Mouse (Mus musculus) left cerebral cortex, postnatal 36 days (tissue): ENCODE measurements at regions not wholly inside any gene's neighbourhood (a gene's known extent, or its start where the extent isn't known, plus 50 kb on each side); places are given as distances from the start of the nearest gene placed in this dataset.
A peak's percentile ranks its signal among the peaks of the same experiment; 100 is the strongest.

Experiments
- DNase-seq, 2 experiments: peaks; one replicate each; pipeline ENCODE4 v3.0.0; 2021 to 2022; ENCODE audit warnings: low spot score in 2 of 2, mixed read lengths in 1 of 2
- intact Hi-C: fragments of 180-260 bp; cut with DNase I; formaldehyde crosslinking; loops from one replicate; pipeline ENCODE4 v1.15.1; 2025

GRCm38 (mm10) chr9:31602707-31603106 is 138.4 kb upstream of the Tmem45b start:
- DNase-seq: no peak
- intact Hi-C loops: no loop called here

- DNase-seq: no peak
- intact Hi-C loops: no loop called here
These were observed 130.8 kb upstream of the Tmem45b start for GRCm38 (mm10) chr9:31595096-31595495.

GRCm38 (mm10) chr9:31587671-31588070 is 123.4 kb upstream of the Tmem45b start:
- intact Hi-C loops: no loop called here
- no peak for DNase-seq

- intact Hi-C loops: no loop called here
- no peak for DNase-seq
These were observed 119.7 kb upstream of the Tmem45b start for GRCm38 (mm10) chr9:31583983-31584382.

GRCm38 (mm10) chr9:31582947-31583346 is 118.7 kb upstream of the Tmem45b start:
- intact Hi-C loops: no loop called here

GRCm38 (mm10) chr9:31578506-31579173 is 114.4 kb upstream of the Tmem45b start:
- DNase-seq: no peak
- intact Hi-C loops: loop anchor here (5.0 kb wide), 1 partner anchor 334 kb away; the partner anchor contains the start of gene Barx2

More at GRCm38 (mm10) chr9:31582947-31583346, 118.7 kb upstream of the Tmem45b start:
- DNase-seq: no peak

- intact Hi-C loops: loop anchor here (5.0 kb wide), 1 partner anchor 335 kb away; the partner anchor contains the start of gene Barx2
- peak; percentile 17 to 20 for DNase-seq
These were observed 112.8 kb upstream of the Tmem45b start for GRCm38 (mm10) chr9:31577066-31577465.

- intact Hi-C loops: no loop called here
- no peak for DNase-seq
These were observed 102.8 kb upstream of the Tmem45b start for GRCm38 (mm10) chr9:31567029-31567428.

- DNase-seq: no peak
- intact Hi-C loops: no loop called here
These were observed 102.2 kb upstream of the Tmem45b start for GRCm38 (mm10) chr9:31566257-31567007.

GRCm38 (mm10) chr9:31564996-31565773 is 100.9 kb upstream of the Tmem45b start:
- DNase-seq: no peak
- intact Hi-C loops: no loop called here

GRCm38 (mm10) chr9:31563541-31563940 is 99.3 kb upstream of the Tmem45b start:
- no peak for DNase-seq
- intact Hi-C loops: no loop called here

- intact Hi-C loops: no loop called here
- no peak for DNase-seq
These were observed 95.9 kb upstream of the Tmem45b start for GRCm38 (mm10) chr9:31560226-31560556.

- intact Hi-C loops: loop anchor here (1.0 kb wide), 1 partner anchor 366 kb away; no protein-coding TSS in a partner anchor
- peak; percentile 67 to 75 for DNase-seq
These were observed 95.4 kb upstream of the Tmem45b start for GRCm38 (mm10) chr9:31559506-31560225.

GRCm38 (mm10) chr9:31543691-31544052 is 79.4 kb upstream of the Tmem45b start:
- intact Hi-C loops: loop anchor here (10.0 kb wide), 2 partner anchors 89 to 119 kb away; no protein-coding TSS in a partner anchor
- DNase-seq: no peak

GRCm38 (mm10) chr9:31542909-31543690 is 78.8 kb upstream of the Tmem45b start:
- DNase-seq: peak; percentile 71 to 74
- intact Hi-C loops: loop anchor here (10.0 kb wide), 2 partner anchors 88 to 118 kb away; no protein-coding TSS in a partner anchor

GRCm38 (mm10) chr9:31541615-31542191 is 77.4 kb upstream of the Tmem45b start:
- intact Hi-C loops: loop anchor here (10.0 kb wide), 2 partner anchors 87 to 117 kb away; no protein-coding TSS in a partner anchor
- no peak for DNase-seq

- DNase-seq: no peak
- intact Hi-C loops: no loop called here
These were observed 74.4 kb upstream of the Tmem45b start for GRCm38 (mm10) chr9:31538458-31539210.

- intact Hi-C loops: no loop called here
- DNase-seq: no peak
These were observed 64.8 kb upstream of the Tmem45b start for GRCm38 (mm10) chr9:31529021-31529420.
